Mouse (Mus musculus) activated CD4-positive, CD25-positive, alpha-beta regulatory T cell, adult 4 months (primary cell): ENCODE data around the gene Tmprss7. TPM values are rescaled to one million over a fixed set of nuclear protein-coding genes. Genes with fewer than 3 reads are reported as not detected.

ENCODE experiments used
- ATAC-seq: one replicate; pipeline ENCODE4 v1.8.0; 2017
- polyA plus RNA-seq, 2 experiments: library from polyadenylated mRNA; unstranded; fragments of 100-300 nt; shearing (Covaris generic); gene quantifications; one replicate each; pipeline ENCODE4 v1.2.1; 2017

The Tmprss7 gene
- polyA plus RNA-seq, 2 experiments from 2014 or later = not detected

GRCm38 (mm10) chr16:45623230-45623629 lies 70.2 kb downstream of the Tmprss7 start:
- no peak for ATAC-seq

- ATAC-seq = no peak
Measured at GRCm38 (mm10) chr16:45619751-45620375, 73.6 kb downstream of the Tmprss7 start.

GRCm38 (mm10) chr16:45615944-45616343 lies 77.5 kb downstream of the Tmprss7 start:
- ATAC-seq = no peak

GRCm38 (mm10) chr16:45613247-45613646 lies 80.2 kb downstream of the Tmprss7 start:
- no peak for ATAC-seq

- ATAC-seq = no peak
Measured at GRCm38 (mm10) chr16:45610267-45610666, 83.2 kb downstream of the Tmprss7 start, which contains the start of gene Gcsam. Gene Gcsam (plus strand): TSS chr16:45610380.

- no peak for ATAC-seq
Measured at GRCm38 (mm10) chr16:45609300-45609699, 84.2 kb downstream of the Tmprss7 start.

- no peak for ATAC-seq
Measured at GRCm38 (mm10) chr16:45608481-45608954, 84.9 kb downstream of the Tmprss7 start.

Other genes with a start within 250 kb of the Tmprss7 start
- under 1 TPM in 1 of 2 experiments, not detected in 1; 0.41 TPM for gene Gm609, start 200.7 kb downstream of the Tmprss7 start, polyA plus RNA-seq
- gene Gm17783, start 161.6 kb downstream of the Tmprss7 start, polyA plus RNA-seq = not detected
- not detected for gene Slc9c1, start 158.3 kb downstream of the Tmprss7 start, polyA plus RNA-seq
- under 1 TPM in 1 of 2 experiments, not detected in 1; 0.23 TPM for gene Gcsam, start 83.3 kb downstream of the Tmprss7 start, polyA plus RNA-seq
- gene BC016579, start 39.6 kb downstream of the Tmprss7 start, polyA plus RNA-seq = not detected
- not detected for gene Tagln3, start 30.9 kb upstream of the Tmprss7 start, polyA plus RNA-seq
- gene Abhd10, start 49.3 kb upstream of the Tmprss7 start, polyA plus RNA-seq = 10 to 100 TPM in 1 of 2 experiments, 1 to 10 TPM in 1; 9.7 to 24.1 TPM